Mouse (Mus musculus): ENCODE data around the gene Kcnj12.

DNA sequence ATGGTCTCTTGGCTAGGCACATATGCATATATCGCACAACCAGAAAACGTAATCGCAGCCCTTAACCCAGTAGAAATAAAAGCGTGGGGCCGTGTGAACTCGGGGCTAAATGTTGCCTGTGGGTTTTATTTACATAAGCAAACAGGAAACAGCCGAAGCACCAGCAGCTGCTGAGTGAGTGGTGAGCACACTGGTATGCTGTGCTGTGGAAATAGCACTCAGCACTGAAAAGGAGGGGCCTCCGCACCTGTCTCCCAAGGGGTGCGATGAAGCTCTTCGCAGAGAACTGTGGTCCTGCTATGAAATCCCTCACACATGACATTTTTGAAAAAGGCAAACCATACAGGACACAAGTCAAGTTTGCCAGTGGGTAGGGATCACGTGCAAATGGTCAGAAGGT, 47.3 kb upstream of the Kcnj12 start:
- TF ChIP-seq POLR2A (IDR thresholded peaks at IDR 0.05; ENCODE audit: borderline replicate concordance, control insufficient read depth, low read depth, low read length) (no peak), CTCF (IDR thresholded peaks at IDR 0.05; ENCODE audit: control insufficient read depth, insufficient read depth, low read length) (no peak)

Measured in bone marrow, adult 2 months (tissue).